Mouse (Mus musculus) liver, embryonic 12.5 days (tissue): ENCODE measurements at regions not wholly inside any gene's neighbourhood (a gene's known extent, or its start where the extent isn't known, plus 50 kb on each side); places are given as distances from the start of the nearest gene placed in this dataset.

Source experiments
- ATAC-seq: fragments of 200-750 bp; cut with Nextera tagmentation; 2 replicates; pipeline ENCODE4 v1.8.0; 2017; ENCODE audit warnings: moderate number of reproducible peaks, mild to moderate bottlenecking, moderate library complexity
- H3K27ac ChIP-seq: fragments of 300-500 bp; sonication (generic); 2 replicates; pipeline ENCODE4 v1.5.1; 2016; ENCODE audit warnings: mild to moderate bottlenecking
- H3K27me3 ChIP-seq: fragments of 300-500 bp; sonication (generic); replicated peaks from 2 replicates; pipeline ENCODE4 v1.6.1; 2016; ENCODE audit warnings: mild to moderate bottlenecking, moderate library complexity
- H3K36me3 ChIP-seq: fragments of 300-500 bp; sonication (generic); 2 replicates; pipeline ENCODE4 v1.6.1; 2016; ENCODE audit warnings: mild to moderate bottlenecking, moderate library complexity
- H3K4me1 ChIP-seq: fragments of 300-500 bp; sonication (generic); 2 replicates; pipeline ENCODE4 v1.6.1; 2016
- H3K4me2 ChIP-seq: fragments of 300-500 bp; sonication (generic); 2 replicates; pipeline ENCODE4 v1.6.1; 2016; ENCODE audit warnings: mild to moderate bottlenecking, moderate library complexity
- H3K4me3 ChIP-seq: fragments of 300-500 bp; sonication (generic); 2 replicates; pipeline ENCODE4 v1.5.1; 2016; ENCODE audit warnings: mild to moderate bottlenecking, moderate library complexity
- H3K9ac ChIP-seq: fragments of 300-500 bp; sonication (generic); 2 replicates; pipeline ENCODE4 v1.6.1; 2016; ENCODE audit warnings: mild to moderate bottlenecking, moderate library complexity
- H3K9me3 ChIP-seq: fragments of 300-500 bp; sonication (generic); replicated peaks from 2 replicates; pipeline ENCODE4 v1.6.1; 2016; ENCODE audit warnings: mild to moderate bottlenecking, moderate library complexity
- WGBS: fragments of 180-500 bp; shearing (Covaris S2); methylation state at CpG from one replicate; pipeline ENCODE4 v1.1.7; 2016; ENCODE audit not compliant: insufficient replicate concordance; 5-methylcytosine and 5-hydroxymethylcytosine counted together

DNA sequence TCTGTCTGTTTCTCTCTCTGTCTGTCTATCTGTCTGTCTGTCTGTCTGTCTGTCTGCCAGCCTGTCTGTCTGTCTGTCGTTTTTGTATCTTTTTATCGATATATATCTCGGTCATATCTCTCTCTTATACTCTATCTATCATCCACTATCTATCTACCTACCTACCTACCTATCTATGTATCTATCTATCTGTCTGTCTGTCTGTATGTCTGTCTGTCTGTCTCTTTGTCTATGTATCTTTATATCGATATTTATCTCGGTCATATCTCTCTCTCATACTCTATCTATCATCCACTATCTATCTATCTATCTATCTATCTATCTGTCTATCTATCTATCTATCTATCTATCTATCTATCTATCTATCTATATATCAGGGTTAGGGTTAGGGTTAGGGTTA is 533.9 kb downstream of the Zfy1 start:
- H3K9me3 ChIP-seq, result peaks cover 6% of the 10 kb centered on the region
- H3K27ac ChIP-seq, result no peak overlapping the region
- ATAC-seq, result 0 out of 2 replicates have a peak, but pooled peaks have one; percentile 42
- peaks cover 3% of the 10 kb centered on the region; the same call in 1 of the 2 replicates for H3K36me3 ChIP-seq
- no peaks in the 10 kb centered on the region for H3K27me3 ChIP-seq
- no peaks in the 10 kb centered on the region for H3K4me1 ChIP-seq
- WGBS, result 83% methylated on average over 2 of the region's 5 CpGs
- no peak overlapping the region for H3K4me2 ChIP-seq
- H3K9ac ChIP-seq, result no peak overlapping the region
- H3K4me3 ChIP-seq, result no peak overlapping the region
